Mouse (Mus musculus): ENCODE measurements around the gene Wdr72. TPM values are rescaled to one million over a fixed set of nuclear protein-coding genes. Genes with fewer than 3 reads are reported as not detected.
A peak's percentile ranks its signal among the peaks of the same experiment; 100 is the strongest.

Gene Wdr72
- not detected in 2 replicates for polyA plus RNA-seq (2012; rRNA removed)

- no peak for DNase-seq (ENCODE audit: extremely low spot score in 1 of 2, low spot score in 1 of 2)
Observed at GRCm38 (mm10) chr9:74109761-74110460, at the start of gene Wdr72. Wdr72 (plus strand) TSS chr9:74110356.

- no peak for DNase-seq (ENCODE audit: extremely low spot score in 1 of 2, low spot score in 1 of 2)
Observed at GRCm38 (mm10) chr9:74066278-74066677, 43.9 kb upstream of the Wdr72 start.

- DNase-seq (ENCODE audit: extremely low spot score in 1 of 2, low spot score in 1 of 2): no peak
Observed at GRCm38 (mm10) chr9:74066766-74067165, 43.4 kb upstream of the Wdr72 start.

- DNase-seq (ENCODE audit: extremely low spot score in 1 of 2, low spot score in 1 of 2): no peak
Observed at GRCm38 (mm10) chr9:74075958-74076357, 34.2 kb upstream of the Wdr72 start.

- DNase-seq (ENCODE audit: extremely low spot score in 1 of 2, low spot score in 1 of 2): no peak
Observed at GRCm38 (mm10) chr9:74078458-74078857, 31.7 kb upstream of the Wdr72 start.

- peak in 1 of 2 experiments; percentile 35 for DNase-seq (ENCODE audit: extremely low spot score in 1 of 2, low spot score in 1 of 2)
Observed at GRCm38 (mm10) chr9:74080241-74080640, 29.9 kb upstream of the Wdr72 start.

GRCm38 (mm10) chr9:74101591-74101990 lies 8.6 kb upstream of the Wdr72 start:
- no peak for DNase-seq (ENCODE audit: extremely low spot score in 1 of 2, low spot score in 1 of 2)

- DNase-seq (ENCODE audit: extremely low spot score in 1 of 2, low spot score in 1 of 2): no peak
Observed at GRCm38 (mm10) chr9:74102615-74103014, 7.5 kb upstream of the Wdr72 start.

- DNase-seq (ENCODE audit: extremely low spot score in 1 of 2, low spot score in 1 of 2): no peak
Observed at GRCm38 (mm10) chr9:74110461-74110816, 283 bp downstream of the Wdr72 start.

GRCm38 (mm10) chr9:74112526-74112925 lies 2.4 kb downstream of the Wdr72 start:
- DNase-seq (ENCODE audit: extremely low spot score in 1 of 2, low spot score in 1 of 2): no peak

GRCm38 (mm10) chr9:74126222-74126621 lies 16.1 kb downstream of the Wdr72 start:
- DNase-seq (ENCODE audit: extremely low spot score in 1 of 2, low spot score in 1 of 2): no peak

GRCm38 (mm10) chr9:74134010-74134409 lies 23.9 kb downstream of the Wdr72 start:
- no peak for DNase-seq (ENCODE audit: extremely low spot score in 1 of 2, low spot score in 1 of 2)

GRCm38 (mm10) chr9:74141864-74142263 lies 31.7 kb downstream of the Wdr72 start:
- peak; percentile 27 to 89 for DNase-seq (ENCODE audit: extremely low spot score in 1 of 2, low spot score in 1 of 2)

GRCm38 (mm10) chr9:74142705-74143104 lies 32.5 kb downstream of the Wdr72 start:
- DNase-seq (ENCODE audit: extremely low spot score in 1 of 2, low spot score in 1 of 2): no peak

GRCm38 (mm10) chr9:74145203-74145602 lies 35.0 kb downstream of the Wdr72 start:
- no peak for DNase-seq (ENCODE audit: extremely low spot score in 1 of 2, low spot score in 1 of 2)

- no peak for DNase-seq (ENCODE audit: extremely low spot score in 1 of 2, low spot score in 1 of 2)
Observed at GRCm38 (mm10) chr9:74148306-74148705, 38.1 kb downstream of the Wdr72 start.

- DNase-seq (ENCODE audit: extremely low spot score in 1 of 2, low spot score in 1 of 2): no peak
Observed at GRCm38 (mm10) chr9:74160361-74160933, 50.3 kb downstream of the Wdr72 start.

- DNase-seq (ENCODE audit: extremely low spot score in 1 of 2, low spot score in 1 of 2): no peak
Observed at GRCm38 (mm10) chr9:74165697-74166096, 55.5 kb downstream of the Wdr72 start.

- DNase-seq (ENCODE audit: extremely low spot score in 1 of 2, low spot score in 1 of 2): peak in 1 of 2 experiments; percentile 22
Observed at GRCm38 (mm10) chr9:74169904-74170303, 59.7 kb downstream of the Wdr72 start.

- DNase-seq (ENCODE audit: extremely low spot score in 1 of 2, low spot score in 1 of 2): no peak
Observed at GRCm38 (mm10) chr9:74186748-74187400, 76.7 kb downstream of the Wdr72 start.

GRCm38 (mm10) chr9:74187401-74188029 lies 77.4 kb downstream of the Wdr72 start:
- DNase-seq (ENCODE audit: extremely low spot score in 1 of 2, low spot score in 1 of 2): no peak
